Mouse (Mus musculus) embryonic facial prominence, embryonic 10.5 days (tissue): ENCODE results near the gene Ahrr. TPM values are rescaled to one million over a fixed set of nuclear protein-coding genes. Genes with fewer than 3 reads are reported as not detected.

Source experiments
- DNase-seq: peaks from one replicate; pipeline ENCODE4 v3.0.0-alpha.2; 2017; ENCODE audit warnings: low spot score
- H3K27ac ChIP-seq: fragments of 300-500 bp; sonication (generic); replicated peaks from 2 replicates; pipeline ENCODE4 v1.5.1; 2016; ENCODE audit warnings: mild to moderate bottlenecking
- H3K27me3 ChIP-seq: fragments of 300-500 bp; sonication (generic); replicated peaks from 2 replicates; pipeline ENCODE4 v1.6.1; 2016; ENCODE audit warnings: low read depth, mild to moderate bottlenecking; ENCODE audit not compliant: poor library complexity, severe bottlenecking
- H3K36me3 ChIP-seq: fragments of 300-500 bp; sonication (generic); replicated peaks from 2 replicates; pipeline ENCODE4 v1.6.1; 2016; ENCODE audit warnings: mild to moderate bottlenecking, moderate library complexity
- H3K4me1 ChIP-seq: fragments of 300-500 bp; sonication (generic); 2 replicates; pipeline ENCODE4 v1.6.1; 2016
- H3K4me3 ChIP-seq: fragments of 300-500 bp; sonication (generic); 2 replicates; pipeline ENCODE4 v1.5.1; 2016; ENCODE audit warnings: mild to moderate bottlenecking, moderate library complexity
- H3K9me3 ChIP-seq: fragments of 300-500 bp; sonication (generic); 2 replicates; pipeline ENCODE4 v1.6.1; 2016; ENCODE audit warnings: mild to moderate bottlenecking
- WGBS: fragments of 180-500 bp; shearing (Covaris S2); methylation state at CpG from one replicate; pipeline ENCODE4 v1.1.7; 2016; 5-methylcytosine and 5-hydroxymethylcytosine counted together
- polyA plus RNA-seq: library from polyadenylated mRNA; unstranded; fragments of >200 nt; fragmentation: Nextera tagmentation; extraction: Ambion mirVana; gene quantifications from 2 replicates; pipeline ENCODE4 v1.2.1, GENCODE M21; 2016

The Ahrr gene
- polyA plus RNA-seq: 1.1 and 1.5 TPM in 2 replicates

DNA sequence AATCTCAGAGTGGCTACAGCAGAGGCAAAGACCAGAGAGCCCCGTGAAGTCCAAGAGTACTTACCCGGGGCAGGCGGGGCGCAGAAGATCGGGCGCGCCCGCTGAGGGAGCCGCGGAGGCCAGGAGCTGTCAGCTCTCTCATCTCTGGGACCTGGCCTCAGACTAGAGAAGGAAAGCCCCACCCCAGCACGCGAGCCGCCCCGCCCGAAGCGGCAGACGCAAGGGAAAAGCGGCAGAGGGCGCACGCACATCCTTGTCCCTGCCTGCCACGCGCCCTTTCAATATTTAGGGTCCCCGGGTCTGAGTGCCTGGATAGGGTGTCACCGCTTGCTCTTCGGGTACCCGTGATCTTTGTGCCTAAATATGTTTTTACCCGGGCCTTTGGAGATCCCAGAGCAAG is at the start of gene Ahrr:
Ahrr (minus strand) TSS at position 165 of the 400 bp plus-strand sequence.
- H3K27me3 ChIP-seq: peaks cover 32% of the 10 kb centered on the region
- H3K27ac ChIP-seq: no peak within 1 kb of the TSS
- DNase-seq: peak; percentile 79
- H3K4me1 ChIP-seq: peaks cover 9% of the 10 kb centered on the region
- WGBS: under 1% methylated on average over 27 of the region's 27 CpGs
- no peaks in the 10 kb centered on the region for H3K36me3 ChIP-seq
- peak within 1 kb of the TSS; percentile 50 for H3K4me3 ChIP-seq
- no peaks in the 10 kb centered on the region for H3K9me3 ChIP-seq

DNA sequence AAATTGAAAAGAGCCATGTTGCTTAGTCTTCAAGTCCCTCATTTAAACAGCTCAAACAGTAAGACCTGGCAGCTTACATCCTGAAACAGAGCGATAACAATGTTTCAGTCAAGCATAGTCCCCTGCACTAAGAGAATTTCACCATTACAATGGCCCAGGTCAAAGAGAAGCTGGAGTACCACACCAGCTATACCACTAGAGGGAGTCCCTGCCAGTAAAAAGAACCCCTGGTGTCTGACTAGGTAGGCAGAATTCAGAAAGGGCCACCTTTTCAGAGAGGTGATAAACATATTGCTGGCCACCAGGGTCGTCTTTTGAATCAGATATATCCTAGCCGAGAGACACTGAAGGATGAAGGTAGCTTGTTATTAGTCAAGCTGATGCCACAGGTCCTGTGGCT is 48.9 kb upstream of the Ahrr start:
- Histone ChIP-seq H3K4me3 (no peak overlapping the region), H3K9me3 (no peaks in the 10 kb centered on the region), H3K27ac (no peak overlapping the region), H3K4me1 (no peaks in the 10 kb centered on the region), H3K36me3 (peaks cover 82% of the 10 kb centered on the region), H3K27me3 (no peaks in the 10 kb centered on the region)
- DNase-seq: peak; percentile 26
- 58% methylated on average over 3 of the region's 3 CpGs for WGBS

DNA sequence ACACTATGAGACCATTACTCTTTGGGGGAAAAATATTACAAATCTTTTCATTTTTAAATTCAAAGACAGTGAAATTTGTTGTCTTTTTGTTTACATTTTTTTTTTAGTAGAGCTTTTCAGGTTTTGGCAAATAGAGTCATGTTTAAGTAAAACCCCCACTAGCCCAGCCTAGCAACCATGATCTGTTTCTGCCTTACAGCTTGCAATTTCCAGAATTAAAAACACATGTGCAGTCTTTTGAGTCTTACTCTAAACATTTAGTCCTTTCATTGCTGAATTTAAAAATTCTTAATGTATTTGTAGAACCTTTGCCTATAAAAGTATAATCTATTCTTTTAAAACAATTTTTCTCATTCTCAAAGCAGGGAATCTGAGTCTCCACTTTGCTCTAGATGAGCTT is 37.2 kb upstream of the Ahrr start:
- peaks cover 88% of the 10 kb centered on the region for H3K36me3 ChIP-seq
- no peak for DNase-seq
- H3K4me1 ChIP-seq: no peaks in the 10 kb centered on the region

DNA sequence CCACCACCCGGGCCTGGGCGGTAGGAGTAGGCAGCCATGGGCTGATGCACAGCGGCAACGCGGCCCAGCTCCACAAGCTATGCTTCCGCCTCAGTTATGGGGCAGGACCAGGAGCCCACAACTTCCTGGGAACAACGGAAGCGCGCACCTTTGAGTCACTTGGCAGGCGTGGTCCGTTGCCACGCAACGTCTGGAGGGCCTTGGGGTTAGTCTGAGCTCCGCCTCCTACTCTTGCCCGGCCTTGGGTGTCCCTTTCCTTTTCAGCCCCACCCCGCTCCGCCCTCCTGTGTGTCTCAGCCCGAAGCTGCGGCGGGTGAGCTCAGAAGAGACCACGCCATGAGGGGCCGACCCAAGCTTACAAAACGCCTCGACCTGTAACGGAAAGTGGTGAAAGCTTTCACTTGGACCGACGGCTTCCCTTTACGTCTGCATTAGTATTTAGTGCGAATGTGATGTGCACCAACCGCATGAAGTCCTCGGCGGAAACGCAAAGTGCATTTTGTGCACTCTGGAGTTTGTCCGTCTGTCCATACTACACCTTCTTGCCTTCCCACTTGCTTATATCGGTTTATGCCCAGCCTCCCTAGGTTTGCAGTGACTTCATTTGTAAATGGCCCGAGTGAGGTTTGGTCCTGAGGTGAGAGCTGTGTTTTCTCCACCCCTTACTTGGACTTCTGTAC is 25.2 kb upstream of the Ahrr start, which contains the start of gene Pdcd6:
Pdcd6 (minus strand) TSS at position 411 of the 680 bp plus-strand sequence.
- under 1% methylated on average over 36 of the region's 36 CpGs for WGBS
- H3K27me3 ChIP-seq: no peaks in the 10 kb centered on the region

More for the DNA sequence above, 37.2 kb upstream of the Ahrr start:
- Histone ChIP-seq H3K9me3 (no peaks in the 10 kb centered on the region), H3K4me3 (no peak overlapping the region), H3K27ac (no peak overlapping the region), H3K27me3 (no peaks in the 10 kb centered on the region)

DNA sequence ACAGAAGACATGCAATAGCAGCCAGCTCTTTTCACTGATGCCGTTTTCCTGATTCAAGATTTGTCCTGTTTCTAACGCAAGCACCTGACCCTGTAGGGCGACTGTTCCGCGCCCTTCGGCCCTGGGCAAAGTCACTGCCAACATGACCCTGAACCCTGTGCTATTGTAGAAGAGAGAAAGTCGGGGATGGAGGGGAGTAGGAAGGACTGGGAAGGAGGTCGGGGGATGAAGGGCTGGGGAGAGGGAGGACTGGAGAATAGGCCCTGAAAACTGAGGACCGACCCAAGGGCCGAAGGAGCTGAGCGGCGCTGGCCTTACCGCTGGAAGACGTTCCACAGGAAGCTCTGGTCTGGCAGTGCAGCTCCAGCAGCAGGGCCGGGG is 24.6 kb upstream of the Ahrr start:
- DNase-seq: no peak
- H3K4me3 ChIP-seq: peak overlapping the region; percentile 85

More for the DNA sequence above, 25.2 kb upstream of the Ahrr start, which contains the start of gene Pdcd6:
- H3K4me1 ChIP-seq: peaks cover 17% of the 10 kb centered on the region
- H3K27ac ChIP-seq: peak within 1 kb of the TSS; percentile 85
- DNase-seq: peak; percentile 95
- peak within 1 kb of the TSS; percentile 85 for H3K4me3 ChIP-seq
- H3K36me3 ChIP-seq: peaks cover 44% of the 10 kb centered on the region
- no peaks in the 10 kb centered on the region for H3K9me3 ChIP-seq

DNA sequence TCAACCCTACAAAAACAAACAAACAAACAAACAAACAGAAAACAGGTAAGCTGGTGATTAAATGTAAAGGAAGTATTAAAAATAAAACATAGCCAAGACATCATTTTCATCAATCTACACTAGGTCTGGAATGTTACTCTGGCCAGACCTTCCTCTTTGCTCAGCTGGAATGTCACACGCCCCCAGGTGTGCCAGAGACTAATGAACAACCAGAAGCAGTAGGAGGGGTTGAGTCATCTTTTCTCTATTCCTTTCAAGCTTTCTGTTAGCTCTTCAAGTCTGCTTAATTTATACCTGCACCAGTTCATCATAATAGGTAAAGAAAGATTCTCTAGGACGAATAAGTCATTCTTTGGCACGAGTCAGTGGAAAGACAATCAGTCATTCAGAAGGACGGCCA is 24.3 kb upstream of the Ahrr start:
- Histone ChIP-seq H3K27ac (peak overlapping the region; percentile 85), H3K27me3 (no peaks in the 10 kb centered on the region), H3K4me1 (peaks cover 17% of the 10 kb centered on the region), H3K4me3 (peak overlapping the region; percentile 85), H3K9me3 (no peaks in the 10 kb centered on the region), H3K36me3 (peaks cover 39% of the 10 kb centered on the region)
- 34% methylated on average over 4 of the region's 4 CpGs for WGBS
- DNase-seq: no peak

More for the DNA sequence above, 24.6 kb upstream of the Ahrr start:
- no peaks in the 10 kb centered on the region for H3K9me3 ChIP-seq
- H3K4me1 ChIP-seq: peaks cover 17% of the 10 kb centered on the region
- WGBS: 4% methylated on average over 15 of the region's 15 CpGs
- peak overlapping the region; percentile 85 for H3K27ac ChIP-seq
- peaks cover 39% of the 10 kb centered on the region for H3K36me3 ChIP-seq
- H3K27me3 ChIP-seq: no peaks in the 10 kb centered on the region

DNA sequence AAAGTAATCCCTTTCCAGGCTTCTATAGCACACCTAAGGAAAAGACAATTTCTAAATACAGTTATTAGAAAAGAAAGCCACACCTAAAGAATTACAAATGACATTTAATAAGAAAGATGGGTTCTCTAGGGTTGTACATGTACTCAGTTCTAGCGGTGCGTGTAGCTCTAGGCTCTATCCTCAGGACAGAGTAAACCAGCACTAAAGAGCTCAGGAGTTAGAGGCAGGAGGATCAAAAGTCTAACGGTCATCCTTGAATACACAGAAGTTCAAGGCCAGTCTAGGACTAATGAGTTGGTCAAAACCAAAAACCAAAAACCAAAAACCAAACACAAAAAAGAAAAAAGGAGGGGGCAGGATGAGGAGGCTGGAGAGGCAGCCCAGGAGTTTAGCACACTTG is 22.5 kb upstream of the Ahrr start:
- H3K9me3 ChIP-seq: no peaks in the 10 kb centered on the region
- H3K4me3 ChIP-seq: no peak overlapping the region
- DNase-seq: no peak
- H3K27ac ChIP-seq: no peak overlapping the region
- whole genome bisulfite sequencing: 96% methylated on average over 3 of the region's 3 CpGs
- H3K27me3 ChIP-seq: no peaks in the 10 kb centered on the region
- peaks cover 40% of the 10 kb centered on the region for H3K36me3 ChIP-seq
- H3K4me1 ChIP-seq: peaks cover 17% of the 10 kb centered on the region

DNA sequence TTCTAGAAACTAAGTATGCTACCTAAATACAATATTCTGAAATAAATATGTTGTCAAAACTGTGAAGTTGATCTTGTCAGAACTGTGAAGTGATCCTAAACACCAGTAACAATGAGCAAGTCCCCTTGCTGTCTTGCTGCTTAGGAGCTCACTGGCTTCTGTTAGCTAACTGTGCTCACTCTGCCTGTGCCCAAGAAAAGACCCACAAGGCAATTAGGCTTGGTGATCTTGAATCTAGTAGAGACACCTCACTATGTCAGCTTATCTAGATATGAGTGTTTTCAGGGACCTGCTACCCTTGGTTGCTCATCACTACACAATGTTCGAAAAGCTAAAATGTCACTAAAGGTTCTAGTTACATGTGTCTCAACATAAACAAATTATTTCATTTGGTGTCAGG is 13.6 kb upstream of the Ahrr start:
- Histone ChIP-seq H3K4me3 (no peak overlapping the region), H3K4me1 (no peaks in the 10 kb centered on the region), H3K27ac (no peak overlapping the region), H3K9me3 (no peaks in the 10 kb centered on the region), H3K27me3 (no peaks in the 10 kb centered on the region), H3K36me3 (peaks cover 91% of the 10 kb centered on the region)
- 96% methylated on average over 1 of the region's 1 CpGs for WGBS
- no peak for DNase-seq

DNA sequence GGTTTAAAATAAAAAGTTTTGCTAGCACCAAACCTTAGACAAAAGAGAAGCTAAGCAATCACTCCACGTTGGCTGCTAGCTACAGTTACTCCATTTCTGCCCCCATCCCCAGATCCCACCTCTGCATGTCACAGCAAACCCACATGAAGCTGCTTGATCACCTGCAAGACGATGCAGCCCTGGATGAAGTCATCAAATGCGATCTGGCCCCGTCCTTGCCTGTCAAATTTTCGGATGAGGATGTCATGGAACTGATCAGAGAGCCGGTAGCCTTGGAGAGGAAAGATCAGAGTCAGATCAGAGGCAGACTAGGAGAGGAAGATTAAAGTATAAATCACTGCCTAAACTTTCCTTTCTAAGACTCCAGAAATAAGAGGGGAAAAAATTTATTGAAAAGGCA is 13.2 kb upstream of the Ahrr start:
- no peaks in the 10 kb centered on the region for H3K4me1 ChIP-seq
- 88% methylated on average over 6 of the region's 6 CpGs for WGBS
- H3K9me3 ChIP-seq: no peaks in the 10 kb centered on the region
- H3K27ac ChIP-seq: no peak overlapping the region
- no peaks in the 10 kb centered on the region for H3K27me3 ChIP-seq
- H3K4me3 ChIP-seq: no peak overlapping the region
- no peak for DNase-seq
- H3K36me3 ChIP-seq: peaks cover 87% of the 10 kb centered on the region

DNA sequence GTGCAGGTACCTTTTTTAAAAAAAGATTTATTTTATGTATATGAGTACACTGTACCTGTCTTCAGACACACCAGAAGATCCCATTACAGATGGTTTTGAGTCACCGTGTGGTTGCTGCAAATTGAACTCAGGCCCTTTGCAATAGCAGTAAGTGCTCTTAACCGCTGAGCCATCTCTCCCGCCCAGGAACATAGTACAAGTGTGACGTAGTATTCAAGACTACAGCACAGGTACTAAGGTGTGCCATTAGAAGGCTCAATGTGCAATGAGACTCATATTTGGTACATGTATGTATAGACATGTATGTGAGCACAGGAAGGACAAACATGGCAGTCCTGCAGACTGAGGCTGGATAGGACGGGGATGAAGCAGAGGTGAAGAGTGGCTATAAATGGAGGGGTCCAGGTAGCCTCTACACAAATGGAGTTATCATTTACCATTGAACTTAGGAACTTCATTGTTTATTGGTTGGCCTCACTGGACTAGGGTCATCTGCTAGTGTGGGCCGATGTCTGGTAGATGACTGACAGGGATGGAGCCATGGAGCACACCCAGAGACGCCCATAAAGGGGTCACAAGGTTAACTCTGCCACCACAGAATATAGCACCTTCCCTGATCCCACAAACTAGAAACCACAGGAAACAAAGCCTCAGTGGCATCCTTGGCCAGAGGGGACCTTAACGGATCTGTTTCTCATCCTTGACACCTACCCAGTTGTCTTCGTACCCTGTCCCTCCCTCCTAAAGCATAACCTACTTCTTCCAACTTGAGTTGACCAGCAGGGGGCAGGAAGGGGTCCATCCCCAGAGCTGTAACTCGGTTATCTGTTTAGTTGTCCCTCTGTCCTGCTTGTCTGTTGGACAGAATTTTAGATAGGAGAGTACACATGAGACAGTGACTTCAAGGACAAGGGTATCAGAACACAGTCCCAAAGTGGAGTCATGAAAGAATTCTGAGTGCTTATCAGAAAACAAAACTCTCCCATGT is 10.2 kb upstream of the Ahrr start:
- Histone ChIP-seq H3K4me3 (no peak overlapping the region), H3K27ac (no peak overlapping the region), H3K27me3 (no peaks in the 10 kb centered on the region), H3K9me3 (no peaks in the 10 kb centered on the region), H3K36me3 (peaks cover 56% of the 10 kb centered on the region), H3K4me1 (no peaks in the 10 kb centered on the region)
- WGBS: 87% methylated on average over 10 of the region's 10 CpGs
- no peak for DNase-seq

DNA sequence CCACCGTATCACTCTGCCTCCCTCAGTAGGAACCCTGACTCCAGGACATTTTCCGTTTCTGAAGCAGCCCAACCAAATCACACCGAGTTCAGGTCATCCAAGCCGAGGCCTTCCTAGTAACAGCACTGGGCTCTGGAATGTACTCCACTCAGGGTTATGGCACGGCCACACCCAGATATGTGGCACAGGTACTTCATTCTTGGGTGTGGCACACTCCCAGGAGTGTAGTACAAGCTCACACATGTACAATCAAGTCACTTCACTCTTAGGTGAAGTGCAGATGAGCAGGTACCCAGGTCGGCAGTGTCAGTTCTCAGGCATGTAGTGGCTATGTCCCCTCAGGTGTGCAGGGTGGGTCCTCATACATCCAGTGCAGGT is 9.5 kb upstream of the Ahrr start:
- Histone ChIP-seq H3K4me3 (no peak overlapping the region), H3K27ac (no peak overlapping the region), H3K36me3 (peaks cover 49% of the 10 kb centered on the region), H3K4me1 (no peaks in the 10 kb centered on the region), H3K9me3 (no peaks in the 10 kb centered on the region), H3K27me3 (no peaks in the 10 kb centered on the region)
- no peak for DNase-seq
- WGBS: 78% methylated on average over 6 of the region's 6 CpGs

DNA sequence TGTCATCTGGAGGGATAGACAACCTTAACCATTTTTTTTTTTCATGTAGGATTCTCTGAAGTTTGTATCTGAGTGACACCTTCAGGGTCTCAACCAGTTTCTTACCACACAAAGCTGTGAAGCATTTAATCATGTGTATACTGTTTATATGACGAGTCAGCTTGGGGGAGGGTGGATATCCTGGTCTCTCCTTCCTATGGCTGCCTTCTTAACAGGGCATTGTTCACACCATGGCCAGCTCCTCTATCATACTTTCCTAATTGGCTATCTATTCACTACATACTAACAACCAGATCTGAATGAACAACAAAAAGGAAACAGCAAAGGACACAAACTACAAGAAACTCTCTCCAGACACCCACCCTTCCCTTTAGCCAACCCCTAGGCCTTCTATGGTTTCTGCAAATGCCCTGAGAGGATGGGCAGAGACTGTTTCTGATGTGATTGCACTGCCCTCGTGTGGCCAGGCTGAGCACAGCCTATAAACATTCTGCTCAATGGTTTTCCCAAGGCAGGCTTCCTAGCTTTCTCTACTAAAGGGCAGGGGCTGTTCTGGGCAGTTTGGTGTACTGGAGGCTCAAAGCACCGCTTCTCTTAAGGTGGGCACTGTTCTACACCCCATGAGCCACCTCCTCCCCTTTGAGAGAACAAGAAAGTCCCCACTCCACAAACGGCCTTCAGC is 8.9 kb upstream of the Ahrr start:
- 45% methylated on average over 4 of the region's 4 CpGs for WGBS
- Histone ChIP-seq H3K27ac (no peak overlapping the region), H3K4me3 (no peak overlapping the region), H3K27me3 (no peaks in the 10 kb centered on the region), H3K36me3 (peaks cover 44% of the 10 kb centered on the region), H3K9me3 (no peaks in the 10 kb centered on the region), H3K4me1 (no peaks in the 10 kb centered on the region)
- peak; percentile 74 for DNase-seq
